Mouse (Mus musculus): ENCODE measurements at regions not wholly inside any gene's neighbourhood (a gene's known extent, or its start where the extent isn't known, plus 50 kb on each side); places are given as distances from the start of the nearest gene placed in this dataset.

GRCm38 (mm10) chr8:10869866-10870265 lies 138.4 kb downstream of the Irs2 start:
- DNase-seq (ENCODE audit: low spot score in 2 of 2), result no peak

- no peak for DNase-seq (ENCODE audit: low spot score in 2 of 2)
These were observed 141.4 kb downstream of the Irs2 start for GRCm38 (mm10) chr8:10866696-10867395.

GRCm38 (mm10) chr8:10865941-10866513 lies 142.2 kb downstream of the Irs2 start:
- DNase-seq (ENCODE audit: low spot score in 2 of 2), result no peak

GRCm38 (mm10) chr8:10865415-10865821 lies 142.8 kb downstream of the Irs2 start:
- DNase-seq (ENCODE audit: low spot score in 2 of 2), result no peak

GRCm38 (mm10) chr8:10862442-10862841 lies 145.8 kb downstream of the Irs2 start:
- no peak for DNase-seq (ENCODE audit: low spot score in 2 of 2)

- no peak for DNase-seq (ENCODE audit: low spot score in 2 of 2)
These were observed 147.4 kb downstream of the Irs2 start for GRCm38 (mm10) chr8:10860810-10861209.

- no peak for DNase-seq (ENCODE audit: low spot score in 2 of 2)
These were observed 150.4 kb downstream of the Irs2 start for GRCm38 (mm10) chr8:10857874-10858273.

GRCm38 (mm10) chr8:10856996-10857720 lies 151.1 kb downstream of the Irs2 start:
- no peak for DNase-seq (ENCODE audit: low spot score in 2 of 2)

- DNase-seq (ENCODE audit: low spot score in 2 of 2), result no peak
These were observed 152.6 kb downstream of the Irs2 start for GRCm38 (mm10) chr8:10855696-10856095.

GRCm38 (mm10) chr8:10855131-10855530 lies 153.1 kb downstream of the Irs2 start:
- no peak for DNase-seq (ENCODE audit: low spot score in 2 of 2)

- DNase-seq (ENCODE audit: low spot score in 2 of 2), result no peak
These were observed 153.7 kb downstream of the Irs2 start for GRCm38 (mm10) chr8:10854600-10854999.

- DNase-seq (ENCODE audit: low spot score in 2 of 2), result no peak
These were observed 154.4 kb downstream of the Irs2 start for GRCm38 (mm10) chr8:10853901-10854300.

- no peak for DNase-seq (ENCODE audit: low spot score in 2 of 2)
These were observed 158.3 kb downstream of the Irs2 start for GRCm38 (mm10) chr8:10849916-10850315.

GRCm38 (mm10) chr8:10845607-10846006 lies 162.7 kb downstream of the Irs2 start:
- DNase-seq (ENCODE audit: low spot score in 2 of 2), result no peak

GRCm38 (mm10) chr8:10840853-10841531 lies 167.3 kb downstream of the Irs2 start:
- no peak for DNase-seq (ENCODE audit: low spot score in 2 of 2)

GRCm38 (mm10) chr8:10840044-10840443 lies 168.2 kb downstream of the Irs2 start:
- no peak for DNase-seq (ENCODE audit: low spot score in 2 of 2)

GRCm38 (mm10) chr8:10835054-10835453 lies 173.2 kb downstream of the Irs2 start:
- DNase-seq (ENCODE audit: low spot score in 2 of 2), result no peak

- no peak for DNase-seq (ENCODE audit: low spot score in 2 of 2)
These were observed 176.4 kb downstream of the Irs2 start for GRCm38 (mm10) chr8:10831864-10832263.

- no peak for DNase-seq (ENCODE audit: low spot score in 2 of 2)
These were observed 177.0 kb downstream of the Irs2 start for GRCm38 (mm10) chr8:10831277-10831676.

GRCm38 (mm10) chr8:10830835-10831234 lies 177.4 kb downstream of the Irs2 start:
- no peak for DNase-seq (ENCODE audit: low spot score in 2 of 2)

- no peak for DNase-seq (ENCODE audit: low spot score in 2 of 2)
These were observed 179.7 kb downstream of the Irs2 start for GRCm38 (mm10) chr8:10828580-10828979.

- no peak for DNase-seq (ENCODE audit: low spot score in 2 of 2)
These were observed 180.7 kb downstream of the Irs2 start for GRCm38 (mm10) chr8:10827560-10827959.

Measured in layer of hippocampus, postnatal 10 days (tissue).